Mouse (Mus musculus): Measurements from ENCODE around the gene Adgrf2. TPM values are rescaled to one million over a fixed set of nuclear protein-coding genes. Genes with fewer than 3 reads are reported as not detected.

Adgrf2 gene
- polyA plus RNA-seq, 1 experiment from 2014 or later, result 0.05 TPM

- Histone ChIP-seq H3K4me2 (replicated peaks; ENCODE audit: low read depth, low read length) (no peak overlapping the region), H3K4me3 (ENCODE audit: low read length) (no peak overlapping the region), H3K4me1 (ENCODE audit: insufficient read depth, low read length) (0 out of 2 replicates have a peak, but pooled peaks cover 3% of the 10 kb centered on the region), H3K27me3 (ENCODE audit: insufficient read depth, low read length) (no peaks in the 10 kb centered on the region), H3K27ac (ENCODE audit: low read length) (no peak overlapping the region), H3K9ac (replicated peaks; ENCODE audit: low read length) (no peak overlapping the region), H3K36me3 (ENCODE audit: insufficient read depth, low read length) (no peaks in the 10 kb centered on the region), H3K9me3 (ENCODE audit: low read length) (no peaks in the 10 kb centered on the region)
- 88% methylated on average over 6 of the region's 6 CpGs for WGBS
- no peak for ATAC-seq (ENCODE audit: low FRiP score, low TSS enrichment)
These were observed 3.2 kb downstream of the Adgrf2 start for GRCm38 (mm10) chr17:42738794-42739193.

- H3K4me2 ChIP-seq (replicated peaks; ENCODE audit: low read depth, low read length), result no peak overlapping the region
- H3K9me3 ChIP-seq (ENCODE audit: low read length), result no peaks in the 10 kb centered on the region
- H3K36me3 ChIP-seq (ENCODE audit: insufficient read depth, low read length), result no peaks in the 10 kb centered on the region
- H3K4me3 ChIP-seq (ENCODE audit: low read length), result no peak overlapping the region
- no peaks in the 10 kb centered on the region for H3K4me1 ChIP-seq (ENCODE audit: insufficient read depth, low read length)
- H3K27ac ChIP-seq (ENCODE audit: low read length), result no peak overlapping the region
- ATAC-seq (ENCODE audit: low FRiP score, low TSS enrichment), result no peak
- H3K9ac ChIP-seq (replicated peaks; ENCODE audit: low read length), result no peak overlapping the region
- no peaks in the 10 kb centered on the region for H3K27me3 ChIP-seq (ENCODE audit: insufficient read depth, low read length)
- 55% methylated on average over 3 of the region's 3 CpGs for WGBS
These were observed 24.8 kb downstream of the Adgrf2 start for GRCm38 (mm10) chr17:42717161-42717560.

GRCm38 (mm10) chr17:42714991-42715390 lies 27.0 kb downstream of the Adgrf2 start:
- no peak overlapping the region for H3K9ac ChIP-seq (replicated peaks; ENCODE audit: low read length)
- no peaks in the 10 kb centered on the region for H3K36me3 ChIP-seq (ENCODE audit: insufficient read depth, low read length)
- no peaks in the 10 kb centered on the region for H3K9me3 ChIP-seq (ENCODE audit: low read length)
- WGBS, result 88% methylated on average over 7 of the region's 7 CpGs
- H3K27ac ChIP-seq (ENCODE audit: low read length), result no peak overlapping the region
- no peaks in the 10 kb centered on the region for H3K27me3 ChIP-seq (ENCODE audit: insufficient read depth, low read length)
- no peak overlapping the region for H3K4me2 ChIP-seq (replicated peaks; ENCODE audit: low read depth, low read length)
- H3K4me1 ChIP-seq (ENCODE audit: insufficient read depth, low read length), result no peaks in the 10 kb centered on the region
- ATAC-seq (ENCODE audit: low FRiP score, low TSS enrichment), result no peak
- H3K4me3 ChIP-seq (ENCODE audit: low read length), result no peak overlapping the region

- H3K9me3 ChIP-seq (ENCODE audit: low read length), result no peaks in the 10 kb centered on the region
- no peaks in the 10 kb centered on the region for H3K27me3 ChIP-seq (ENCODE audit: insufficient read depth, low read length)
- H3K36me3 ChIP-seq (ENCODE audit: insufficient read depth, low read length), result no peaks in the 10 kb centered on the region
- no peak overlapping the region for H3K4me2 ChIP-seq (replicated peaks; ENCODE audit: low read depth, low read length)
- WGBS, result 88% methylated on average over 7 of the region's 7 CpGs
- H3K9ac ChIP-seq (replicated peaks; ENCODE audit: low read length), result no peak overlapping the region
- no peak overlapping the region for H3K4me3 ChIP-seq (ENCODE audit: low read length)
- H3K4me1 ChIP-seq (ENCODE audit: insufficient read depth, low read length), result no peaks in the 10 kb centered on the region
- no peak for ATAC-seq (ENCODE audit: low FRiP score, low TSS enrichment)
- no peak overlapping the region for H3K27ac ChIP-seq (ENCODE audit: low read length)
These were observed 31.3 kb downstream of the Adgrf2 start for GRCm38 (mm10) chr17:42710717-42711116.

GRCm38 (mm10) chr17:42705611-42706010 lies 36.4 kb downstream of the Adgrf2 start:
- Histone ChIP-seq H3K4me2 (replicated peaks; ENCODE audit: low read depth, low read length) (no peak overlapping the region), H3K9me3 (ENCODE audit: low read length) (no peaks in the 10 kb centered on the region), H3K4me3 (ENCODE audit: low read length) (no peak overlapping the region), H3K27ac (ENCODE audit: low read length) (no peak overlapping the region), H3K27me3 (ENCODE audit: insufficient read depth, low read length) (no peaks in the 10 kb centered on the region), H3K36me3 (ENCODE audit: insufficient read depth, low read length) (no peaks in the 10 kb centered on the region), H3K9ac (replicated peaks; ENCODE audit: low read length) (no peak overlapping the region), H3K4me1 (ENCODE audit: insufficient read depth, low read length) (no peaks in the 10 kb centered on the region)
- 77% methylated on average over 4 of the region's 4 CpGs for WGBS
- no peak for ATAC-seq (ENCODE audit: low FRiP score, low TSS enrichment)

- Histone ChIP-seq H3K27me3 (ENCODE audit: insufficient read depth, low read length) (no peaks in the 10 kb centered on the region), H3K9me3 (ENCODE audit: low read length) (no peaks in the 10 kb centered on the region), H3K4me3 (ENCODE audit: low read length) (no peak overlapping the region), H3K36me3 (ENCODE audit: insufficient read depth, low read length) (no peaks in the 10 kb centered on the region), H3K9ac (replicated peaks; ENCODE audit: low read length) (no peak overlapping the region), H3K27ac (ENCODE audit: low read length) (no peak overlapping the region), H3K4me2 (replicated peaks; ENCODE audit: low read depth, low read length) (no peak overlapping the region), H3K4me1 (ENCODE audit: insufficient read depth, low read length) (no peaks in the 10 kb centered on the region)
- ATAC-seq (ENCODE audit: low FRiP score, low TSS enrichment), result no peak
- 85% methylated on average over 9 of the region's 9 CpGs for WGBS
These were observed 39.8 kb downstream of the Adgrf2 start for GRCm38 (mm10) chr17:42702198-42702597.

GRCm38 (mm10) chr17:42694730-42695129 lies 47.2 kb downstream of the Adgrf2 start:
- no peaks in the 10 kb centered on the region for H3K4me1 ChIP-seq (ENCODE audit: insufficient read depth, low read length)
- no peaks in the 10 kb centered on the region for H3K36me3 ChIP-seq (ENCODE audit: insufficient read depth, low read length)
- no peak overlapping the region for H3K9ac ChIP-seq (replicated peaks; ENCODE audit: low read length)
- no peak overlapping the region for H3K4me3 ChIP-seq (ENCODE audit: low read length)
- no peak for ATAC-seq (ENCODE audit: low FRiP score, low TSS enrichment)
- H3K9me3 ChIP-seq (ENCODE audit: low read length), result no peaks in the 10 kb centered on the region
- H3K27me3 ChIP-seq (ENCODE audit: insufficient read depth, low read length), result no peaks in the 10 kb centered on the region
- H3K4me2 ChIP-seq (replicated peaks; ENCODE audit: low read depth, low read length), result no peak overlapping the region
- no peak overlapping the region for H3K27ac ChIP-seq (ENCODE audit: low read length)
- WGBS, result 84% methylated on average over 4 of the region's 4 CpGs

GRCm38 (mm10) chr17:42692136-42692535 lies 49.8 kb downstream of the Adgrf2 start, which contains the start of gene Adgrf4:
Adgrf4 (minus strand) TSS chr17:42692284.
- Histone ChIP-seq H3K27ac (ENCODE audit: low read length) (no peak within 1 kb of the TSS), H3K4me1 (ENCODE audit: insufficient read depth, low read length) (no peaks in the 10 kb centered on the region), H3K4me3 (ENCODE audit: low read length) (no peak within 1 kb of the TSS), H3K9ac (replicated peaks; ENCODE audit: low read length) (no peak within 1 kb of the TSS), H3K36me3 (ENCODE audit: insufficient read depth, low read length) (no peaks in the 10 kb centered on the region), H3K4me2 (replicated peaks; ENCODE audit: low read depth, low read length) (no peak within 1 kb of the TSS), H3K27me3 (ENCODE audit: insufficient read depth, low read length) (no peaks in the 10 kb centered on the region), H3K9me3 (ENCODE audit: low read length) (no peaks in the 10 kb centered on the region)
- 82% methylated on average over 10 of the region's 10 CpGs for WGBS
- no peak for ATAC-seq (ENCODE audit: low FRiP score, low TSS enrichment)

- H3K4me2 ChIP-seq (replicated peaks; ENCODE audit: low read depth, low read length), result no peak overlapping the region
- H3K9ac ChIP-seq (replicated peaks; ENCODE audit: low read length), result no peak overlapping the region
- no peak overlapping the region for H3K4me3 ChIP-seq (ENCODE audit: low read length)
- 91% methylated on average over 8 of the region's 8 CpGs for WGBS
- no peaks in the 10 kb centered on the region for H3K9me3 ChIP-seq (ENCODE audit: low read length)
- H3K27me3 ChIP-seq (ENCODE audit: insufficient read depth, low read length), result no peaks in the 10 kb centered on the region
- ATAC-seq (ENCODE audit: low FRiP score, low TSS enrichment), result no peak
- no peak overlapping the region for H3K27ac ChIP-seq (ENCODE audit: low read length)
- H3K36me3 ChIP-seq (ENCODE audit: insufficient read depth, low read length), result no peaks in the 10 kb centered on the region
- no peaks in the 10 kb centered on the region for H3K4me1 ChIP-seq (ENCODE audit: insufficient read depth, low read length)
These were observed 51.4 kb downstream of the Adgrf2 start for GRCm38 (mm10) chr17:42690531-42690930.
